Mouse (Mus musculus) cerebellum, postnatal 4 days (tissue): Measurements from ENCODE around the gene Zfyve28.

Experiments
- DNase-seq, 2 experiments: peaks; one replicate each; pipeline ENCODE4 v3.0.0; 2022; ENCODE audit warnings: low spot score in 2 of 2, mixed read lengths in 1 of 2

The Zfyve28 gene

DNA sequence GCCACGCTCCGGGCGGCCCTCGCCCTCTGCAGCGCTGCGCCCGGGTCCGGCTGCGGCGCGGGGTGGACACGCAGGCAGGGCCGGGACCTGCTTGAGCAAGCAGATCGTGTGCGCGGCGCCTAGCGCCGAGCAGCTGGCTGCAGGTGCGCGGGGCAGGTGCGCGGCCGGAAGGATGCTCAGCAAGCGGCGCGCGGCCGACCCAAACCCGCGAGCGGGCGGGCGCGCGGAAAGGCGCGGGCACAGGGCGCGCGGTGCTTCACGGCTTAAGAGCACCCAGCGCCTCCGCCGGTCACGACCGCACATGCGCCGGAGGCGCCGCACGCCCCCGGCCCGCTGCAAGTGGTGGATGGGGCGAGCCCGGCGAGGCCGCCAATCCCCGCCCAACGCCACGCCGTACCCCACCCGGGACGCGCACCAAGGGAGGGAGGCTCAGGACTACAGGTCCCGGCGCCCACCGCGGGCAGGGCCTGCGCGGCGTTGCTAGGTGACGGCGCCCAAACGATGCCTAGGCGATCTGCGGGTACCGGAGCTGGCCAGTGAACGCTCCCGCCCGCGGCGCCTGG is at the start of gene Zfyve28, which contains the start of gene Cfap99:
TSS of gene Zfyve28 (minus strand) at position 296 of the 563 bp plus-strand sequence.
TSS of gene Cfap99 (plus strand) at position 447 of the 563 bp plus-strand sequence.
- DNase-seq, result peak; percentile 79 to 88

DNA sequence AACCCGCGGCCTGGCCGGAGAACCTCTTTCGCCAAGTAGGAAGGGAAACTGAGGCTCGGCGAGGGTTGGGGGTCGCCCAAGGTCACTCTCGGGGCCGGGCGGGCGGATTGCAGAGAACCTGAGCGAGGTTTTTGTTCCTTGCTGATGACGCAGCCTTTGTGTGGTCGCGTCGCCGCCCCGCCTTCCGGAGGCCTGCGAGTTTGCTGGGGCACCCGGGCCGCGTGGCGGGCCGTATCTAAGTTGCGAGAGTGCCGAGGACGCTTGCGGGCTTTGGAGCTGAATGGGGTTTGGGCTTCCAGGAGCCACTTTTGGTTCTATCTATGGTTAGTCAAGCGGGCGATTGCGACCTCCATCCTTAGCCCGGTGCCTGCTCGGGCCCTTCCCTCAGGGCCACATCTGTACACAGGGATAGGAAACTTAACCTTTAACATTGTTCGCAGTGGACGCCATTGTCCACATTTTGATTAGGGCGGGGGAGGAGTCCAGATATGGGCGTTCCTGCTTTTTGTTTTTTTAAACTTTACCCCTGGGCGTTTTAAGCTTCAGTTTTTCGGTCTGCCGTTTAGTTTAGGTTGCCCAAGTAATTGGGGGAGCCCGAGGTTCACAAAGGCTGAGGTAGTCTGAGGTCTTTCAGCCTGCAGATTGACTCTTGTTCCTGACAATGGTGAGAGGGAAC is 48.7 kb upstream of the Zfyve28 start:
- peak; percentile 24 to 46 for DNase-seq

DNA sequence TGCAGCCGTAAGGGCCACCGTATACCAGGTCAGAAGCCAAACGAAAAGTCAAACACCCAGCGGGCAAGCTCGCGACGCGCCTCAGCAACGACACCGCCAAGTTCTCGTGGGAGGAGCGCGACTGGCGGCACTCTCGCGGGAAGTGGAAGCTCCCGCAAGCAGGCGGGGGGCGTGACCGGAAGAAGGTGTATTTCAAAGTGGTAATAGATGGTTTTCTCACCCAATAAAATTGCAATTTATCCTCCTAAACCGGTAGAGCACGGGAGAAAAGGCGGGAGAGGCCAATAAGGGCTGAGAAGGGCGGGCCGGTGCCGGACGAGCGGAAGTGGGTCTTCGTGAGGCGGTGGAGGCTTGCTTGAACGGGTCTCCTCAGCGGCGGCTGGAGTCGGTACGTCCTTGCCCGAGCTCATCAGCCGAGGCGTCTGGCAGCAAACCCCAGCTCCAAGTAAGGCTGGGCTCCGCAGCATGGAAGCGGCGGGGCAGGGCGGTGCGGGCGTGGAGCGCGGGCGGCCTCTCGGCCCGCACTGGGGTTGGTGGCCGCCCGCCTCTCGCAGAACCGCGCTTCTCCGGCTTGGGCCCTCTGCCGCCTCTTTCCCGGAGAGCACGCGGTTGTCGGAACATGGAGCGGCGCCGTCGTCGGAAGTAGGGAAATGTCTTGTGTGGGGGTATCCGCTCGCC is 48.0 kb upstream of the Zfyve28 start, which contains the start of gene Rnf4:
TSS of gene Rnf4 (plus strand) at position 193 of the 678 bp plus-strand sequence.
- DNase-seq, result peak; percentile 91 to 97

- no peak for DNase-seq
Observed at GRCm38 (mm10) chr5:34335539-34336096, 47.4 kb upstream of the Zfyve28 start.

GRCm38 (mm10) chr5:34334081-34334480 is 45.8 kb upstream of the Zfyve28 start:
- no peak for DNase-seq

GRCm38 (mm10) chr5:34330136-34330535 is 41.9 kb upstream of the Zfyve28 start:
- no peak for DNase-seq

GRCm38 (mm10) chr5:34326875-34327576 is 38.8 kb upstream of the Zfyve28 start:
- peak; percentile 26 for DNase-seq

DNA sequence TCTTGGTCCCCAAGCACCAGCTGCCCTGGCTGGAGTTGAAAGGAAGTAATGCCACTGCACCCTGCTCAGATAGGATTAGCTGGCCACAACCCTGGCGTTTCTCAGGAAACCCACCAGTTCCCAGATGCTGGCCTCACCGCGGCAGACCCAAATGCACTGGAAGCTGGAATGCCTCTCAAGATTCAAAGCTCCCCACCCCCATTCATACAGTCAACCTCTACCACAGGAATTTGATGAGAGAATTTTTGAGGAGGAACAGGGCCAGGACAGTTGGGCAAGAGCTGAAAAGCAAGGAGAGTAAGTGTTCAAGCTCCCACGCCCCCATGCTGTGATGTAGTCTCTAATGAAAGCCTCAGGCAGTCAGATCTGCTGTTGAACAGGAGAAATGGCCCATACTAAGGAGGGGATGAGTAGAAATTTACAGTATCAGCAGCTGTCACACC is 38.0 kb upstream of the Zfyve28 start:
- no peak for DNase-seq

GRCm38 (mm10) chr5:34325286-34325685 is 37.0 kb upstream of the Zfyve28 start:
- no peak for DNase-seq

DNA sequence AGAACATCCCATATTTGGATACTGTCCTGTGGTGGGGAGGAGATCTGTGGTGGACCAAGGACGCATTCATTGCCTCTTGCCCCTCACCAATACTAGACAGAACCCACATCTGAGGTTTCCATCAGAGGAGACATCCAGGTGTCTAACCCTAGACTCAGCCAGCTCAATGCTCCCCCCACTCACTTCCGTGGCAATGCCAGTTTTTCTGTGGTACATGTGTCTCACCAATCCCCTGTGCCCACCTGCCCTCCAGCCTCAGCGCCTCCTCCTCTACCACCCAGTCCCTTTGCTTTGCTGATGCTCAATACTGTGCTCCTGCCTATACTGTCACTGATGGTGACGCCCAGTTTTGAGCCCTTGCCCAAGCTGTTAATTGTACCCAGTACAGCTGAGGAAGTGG is 33.0 kb upstream of the Zfyve28 start:
- no peak for DNase-seq

DNA sequence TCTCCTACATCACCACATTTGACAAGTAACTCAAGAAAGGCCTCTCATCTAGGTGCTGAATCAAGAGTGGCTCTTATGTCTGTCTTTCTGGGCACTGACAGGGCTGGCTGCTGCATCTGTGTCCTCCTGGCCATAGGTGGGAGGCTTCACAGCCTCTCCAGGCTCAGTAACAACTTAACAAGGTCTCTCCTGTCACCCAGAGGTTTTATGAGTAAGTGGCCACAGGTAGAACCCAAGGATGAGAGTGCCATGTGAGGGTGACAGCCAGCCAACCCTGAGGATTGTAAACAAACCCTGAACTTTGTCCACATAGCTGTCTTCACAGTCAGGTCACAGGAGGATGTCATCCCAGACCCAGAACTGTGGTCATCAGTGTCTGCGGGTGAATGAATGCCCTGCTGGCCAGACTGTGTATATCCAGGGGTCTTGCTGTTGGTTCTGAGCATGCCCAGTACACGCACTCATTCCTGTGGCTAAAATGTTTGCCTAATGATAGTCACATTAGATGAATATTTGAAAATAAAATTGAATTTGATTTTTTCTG is 31.3 kb upstream of the Zfyve28 start:
- DNase-seq, result no peak

DNA sequence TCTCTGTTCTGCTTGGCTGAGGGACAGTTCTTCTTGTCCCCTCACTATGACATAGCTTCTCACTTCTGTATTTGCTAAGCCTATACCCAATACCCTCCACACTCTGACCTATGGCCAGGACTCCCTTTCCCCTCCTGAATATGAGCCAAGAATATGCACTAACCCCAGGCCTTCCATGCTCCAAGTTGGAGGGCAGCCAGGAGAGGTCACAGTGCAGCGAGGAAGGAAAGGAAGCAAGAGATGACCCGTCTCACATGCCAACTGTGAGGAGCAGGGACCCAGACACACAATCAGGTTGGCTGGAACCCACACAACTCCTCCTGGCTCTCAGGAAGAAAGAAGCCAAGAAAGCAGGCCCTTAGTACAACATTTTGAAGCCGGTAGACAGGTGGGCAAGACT is 20.8 kb upstream of the Zfyve28 start:
- DNase-seq, result no peak

DNA sequence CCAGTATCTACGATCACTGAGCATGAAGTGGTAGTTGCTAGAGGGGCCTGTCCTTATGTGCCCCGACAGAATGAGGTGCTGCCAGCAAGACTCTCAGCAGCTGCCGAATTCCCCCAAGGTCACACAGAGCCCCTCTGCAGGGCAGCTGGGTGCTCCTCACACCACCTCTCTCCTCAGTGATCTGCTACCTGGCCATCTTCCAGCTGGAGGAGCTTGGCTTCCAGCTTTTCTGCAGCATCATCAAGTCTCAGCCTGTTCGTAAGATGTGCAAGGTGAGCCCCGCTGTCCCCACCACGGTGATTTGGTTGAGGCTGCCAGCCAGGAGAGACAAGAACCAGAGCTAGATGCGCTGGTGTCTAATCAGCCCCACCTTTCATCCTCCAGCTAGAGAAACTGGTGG is 14.1 kb upstream of the Zfyve28 start:
- DNase-seq, result no peak

- DNase-seq, result no peak
Observed at GRCm38 (mm10) chr5:34298937-34299535, 10.8 kb upstream of the Zfyve28 start.

DNA sequence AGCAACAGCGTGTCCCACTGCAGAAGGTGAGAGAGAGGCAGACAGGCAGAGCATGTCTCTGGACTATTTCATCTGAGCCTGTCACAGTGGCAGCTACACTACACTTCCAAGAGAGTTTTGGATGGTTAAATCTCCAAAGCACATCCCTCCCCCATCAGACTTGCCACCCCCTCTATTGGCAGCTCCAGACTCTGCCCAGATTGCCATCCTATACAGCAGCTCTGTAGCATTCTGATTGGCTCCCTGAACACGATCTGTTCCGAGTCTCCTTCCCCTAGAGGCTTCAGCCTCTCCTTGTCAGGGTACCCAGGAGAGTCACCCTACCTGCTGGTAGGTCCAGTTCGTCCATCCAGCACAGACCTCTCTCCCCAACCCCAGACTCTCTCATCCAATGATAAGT is 9.8 kb upstream of the Zfyve28 start:
- no peak for DNase-seq

GRCm38 (mm10) chr5:34295141-34295540 is 6.9 kb upstream of the Zfyve28 start:
- DNase-seq, result no peak

DNA sequence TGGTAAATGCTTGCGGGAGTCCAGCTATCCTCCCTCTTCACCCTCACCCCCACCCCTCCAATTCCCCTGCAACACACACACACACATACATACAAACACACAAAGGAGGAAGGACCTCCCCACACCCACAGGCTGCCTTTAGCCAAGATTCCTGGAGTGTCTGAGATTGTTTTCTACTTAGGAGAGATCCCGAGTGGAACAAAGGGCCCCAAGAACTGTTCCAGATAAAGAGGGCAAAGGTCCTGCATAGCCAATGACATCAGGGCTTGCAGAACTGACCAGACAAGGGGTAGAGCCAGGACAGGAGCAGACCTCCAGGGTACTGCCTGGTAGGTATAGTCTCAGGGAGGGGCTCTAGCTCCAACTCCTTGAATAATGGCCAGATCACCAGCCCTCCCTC is 6.4 kb upstream of the Zfyve28 start:
- no peak for DNase-seq

DNA sequence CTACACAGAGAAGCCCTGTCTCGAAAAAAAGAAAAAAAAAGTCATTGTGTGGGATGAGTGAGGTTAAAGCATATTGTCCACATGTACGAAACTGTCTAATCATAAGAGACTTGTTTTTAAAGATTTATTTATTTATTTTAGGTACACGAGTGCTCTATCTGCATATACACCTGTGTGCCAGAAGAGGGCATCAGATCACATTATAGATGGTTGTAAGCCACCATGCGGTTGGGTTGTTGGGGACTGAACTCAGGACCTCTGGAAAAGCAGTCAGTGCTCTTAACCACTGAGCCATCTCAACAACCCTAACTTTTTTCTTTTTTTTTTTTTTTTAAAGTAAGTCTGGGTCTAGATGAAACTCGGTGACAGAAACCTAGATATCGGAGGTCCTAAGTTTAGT is 5.1 kb upstream of the Zfyve28 start:
- no peak for DNase-seq

- DNase-seq, result no peak
Observed at GRCm38 (mm10) chr5:34289286-34289685, 1.0 kb upstream of the Zfyve28 start.

- no peak for DNase-seq
Observed at GRCm38 (mm10) chr5:34287838-34288145, 457 bp downstream of the Zfyve28 start.
